Mouse (Mus musculus): ENCODE data around the gene Rsph3a.
"Not testable (repeated sequence)": the region's sequence is repeated elsewhere in the genome, so short reads cannot be mapped to it uniquely, and the experiment has no call there.

The Rsph3a gene

GRCm38 (mm10) chr17:7928662-7929061, 16.8 kb upstream of the Rsph3a start:
- DNase-seq (ENCODE audit: low spot score in 2 of 2), result no peak

GRCm38 (mm10) chr17:7929279-7929678, 16.1 kb upstream of the Rsph3a start:
- no peak for DNase-seq (ENCODE audit: low spot score in 2 of 2)

- no peak for DNase-seq (ENCODE audit: low spot score in 2 of 2)
Observed at GRCm38 (mm10) chr17:7931096-7931990, 14.1 kb upstream of the Rsph3a start.

GRCm38 (mm10) chr17:7932121-7932520, 13.3 kb upstream of the Rsph3a start:
- not testable (repeated sequence) for DNase-seq (ENCODE audit: low spot score in 2 of 2)

- DNase-seq (ENCODE audit: low spot score in 2 of 2), result peak; percentile 12 to 20
Observed at GRCm38 (mm10) chr17:7939640-7940039, 5.8 kb upstream of the Rsph3a start.

GRCm38 (mm10) chr17:7946053-7946627, 726 bp downstream of the Rsph3a start:
- DNase-seq (ENCODE audit: low spot score in 2 of 2), result not testable (repeated sequence)

GRCm38 (mm10) chr17:7951333-7951732, 5.9 kb downstream of the Rsph3a start:
- not testable (repeated sequence) for DNase-seq (ENCODE audit: low spot score in 2 of 2)

- DNase-seq (ENCODE audit: low spot score in 2 of 2), result not testable (repeated sequence)
Observed at GRCm38 (mm10) chr17:7957242-7957641, 11.8 kb downstream of the Rsph3a start.

GRCm38 (mm10) chr17:7963333-7963732, 17.9 kb downstream of the Rsph3a start:
- not testable (repeated sequence) for DNase-seq (ENCODE audit: low spot score in 2 of 2)

- DNase-seq (ENCODE audit: low spot score in 2 of 2), result not testable (repeated sequence)
Observed at GRCm38 (mm10) chr17:7964398-7964797, 19.0 kb downstream of the Rsph3a start.

- not testable (repeated sequence) for DNase-seq (ENCODE audit: low spot score in 2 of 2)
Observed at GRCm38 (mm10) chr17:7968490-7968889, 23.1 kb downstream of the Rsph3a start.

GRCm38 (mm10) chr17:7969782-7970181, 24.4 kb downstream of the Rsph3a start:
- not testable (repeated sequence) for DNase-seq (ENCODE audit: low spot score in 2 of 2)

- DNase-seq (ENCODE audit: low spot score in 2 of 2), result not testable (repeated sequence)
Observed at GRCm38 (mm10) chr17:7983484-7983883, 38.1 kb downstream of the Rsph3a start.

GRCm38 (mm10) chr17:7985597-7985996, 40.2 kb downstream of the Rsph3a start:
- not testable (repeated sequence) for DNase-seq (ENCODE audit: low spot score in 2 of 2)

GRCm38 (mm10) chr17:7987038-7987437, 41.6 kb downstream of the Rsph3a start:
- DNase-seq (ENCODE audit: low spot score in 2 of 2), result not testable (repeated sequence)

GRCm38 (mm10) chr17:8003248-8003647, 57.8 kb downstream of the Rsph3a start:
- DNase-seq (ENCODE audit: low spot score in 2 of 2), result not testable (repeated sequence)

- not testable (repeated sequence) for DNase-seq (ENCODE audit: low spot score in 2 of 2)
Observed at GRCm38 (mm10) chr17:8006771-8007170, 61.4 kb downstream of the Rsph3a start.

- not testable (repeated sequence) for DNase-seq (ENCODE audit: low spot score in 2 of 2)
Observed at GRCm38 (mm10) chr17:8009565-8009964, 64.2 kb downstream of the Rsph3a start.

- not testable (repeated sequence) for DNase-seq (ENCODE audit: low spot score in 2 of 2)
Observed at GRCm38 (mm10) chr17:8013974-8014373, 68.6 kb downstream of the Rsph3a start.

GRCm38 (mm10) chr17:8022675-8023074, 77.3 kb downstream of the Rsph3a start:
- DNase-seq (ENCODE audit: low spot score in 2 of 2), result not testable (repeated sequence)

- not testable (repeated sequence) for DNase-seq (ENCODE audit: low spot score in 2 of 2)
Observed at GRCm38 (mm10) chr17:8027475-8028168, 82.2 kb downstream of the Rsph3a start.

Measured in right cerebral cortex, postnatal 36 days (tissue).